Mouse (Mus musculus): ENCODE results near the gene Pgap2. TPM values are rescaled to one million over a fixed set of nuclear protein-coding genes. Genes with fewer than 3 reads are reported as not detected.

The Pgap2 gene
- total RNA-seq, 2 experiments from 2014 or later = 36.7 to 39.0 TPM

DNA sequence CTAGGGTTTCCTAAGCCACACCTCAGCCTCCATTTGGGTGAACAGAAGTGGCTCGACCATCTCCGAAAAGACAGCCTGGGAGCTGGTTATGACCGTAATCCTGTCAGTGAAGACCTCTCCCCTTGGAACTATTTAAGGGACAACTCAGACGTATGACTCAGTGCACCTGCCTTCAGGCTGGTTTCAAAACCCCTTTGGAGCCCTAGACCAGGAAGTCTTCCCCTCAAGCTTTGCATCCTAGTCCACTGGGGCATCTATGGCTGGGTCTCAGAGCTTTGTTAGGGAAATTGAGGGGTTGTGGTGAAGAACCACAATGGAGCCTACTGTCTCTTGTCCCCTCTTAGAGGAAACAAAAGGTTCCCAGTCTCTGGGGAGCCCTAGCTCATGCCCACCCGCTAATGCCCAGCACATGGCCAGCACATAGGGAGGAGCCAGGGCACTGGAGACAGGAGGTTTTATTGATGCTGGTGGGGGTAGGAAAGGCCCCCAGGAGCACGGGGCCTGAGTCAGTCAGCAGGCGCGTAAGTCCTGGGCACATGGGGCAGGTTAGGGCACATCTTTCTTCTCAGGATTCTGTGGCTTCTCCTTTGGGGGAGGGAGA, 28.8 kb downstream of the Pgap2 start:
- intact Hi-C loops (cut with DNase I) = no loop called here
- DNase-seq = no peak

GRCm38 (mm10) chr7:102239591-102239990, 29.6 kb downstream of the Pgap2 start:
- no peak for DNase-seq
- intact Hi-C loops (cut with DNase I) = no loop called here

GRCm38 (mm10) chr7:102242371-102242770, 32.4 kb downstream of the Pgap2 start:
- intact Hi-C loops (cut with DNase I) = no loop called here
- no peak for DNase-seq

- no peak for DNase-seq
- intact Hi-C loops (cut with DNase I) = no loop called here
These were observed 32.9 kb downstream of the Pgap2 start for GRCm38 (mm10) chr7:102242917-102243316.

DNA sequence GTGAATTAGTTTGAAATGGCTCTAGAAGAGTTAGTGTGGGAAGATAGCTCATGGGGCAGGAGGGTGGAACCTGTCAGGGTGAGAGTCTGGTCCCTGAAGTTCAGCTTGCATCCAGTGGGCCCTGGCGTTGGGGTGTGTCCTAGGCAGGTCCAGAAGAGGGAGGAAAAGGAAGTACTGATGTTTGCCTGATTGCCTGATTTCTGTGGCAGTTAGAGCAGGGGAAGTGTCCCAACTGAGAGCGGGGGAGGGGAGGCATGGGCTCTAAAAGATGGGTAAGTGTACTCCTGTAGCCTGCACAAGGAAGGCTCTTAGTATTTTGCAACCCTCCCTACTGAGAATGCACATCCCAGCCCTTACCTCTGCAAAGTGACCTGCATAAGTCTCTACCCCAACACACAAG, 33.9 kb downstream of the Pgap2 start:
- no peak for DNase-seq

DNA sequence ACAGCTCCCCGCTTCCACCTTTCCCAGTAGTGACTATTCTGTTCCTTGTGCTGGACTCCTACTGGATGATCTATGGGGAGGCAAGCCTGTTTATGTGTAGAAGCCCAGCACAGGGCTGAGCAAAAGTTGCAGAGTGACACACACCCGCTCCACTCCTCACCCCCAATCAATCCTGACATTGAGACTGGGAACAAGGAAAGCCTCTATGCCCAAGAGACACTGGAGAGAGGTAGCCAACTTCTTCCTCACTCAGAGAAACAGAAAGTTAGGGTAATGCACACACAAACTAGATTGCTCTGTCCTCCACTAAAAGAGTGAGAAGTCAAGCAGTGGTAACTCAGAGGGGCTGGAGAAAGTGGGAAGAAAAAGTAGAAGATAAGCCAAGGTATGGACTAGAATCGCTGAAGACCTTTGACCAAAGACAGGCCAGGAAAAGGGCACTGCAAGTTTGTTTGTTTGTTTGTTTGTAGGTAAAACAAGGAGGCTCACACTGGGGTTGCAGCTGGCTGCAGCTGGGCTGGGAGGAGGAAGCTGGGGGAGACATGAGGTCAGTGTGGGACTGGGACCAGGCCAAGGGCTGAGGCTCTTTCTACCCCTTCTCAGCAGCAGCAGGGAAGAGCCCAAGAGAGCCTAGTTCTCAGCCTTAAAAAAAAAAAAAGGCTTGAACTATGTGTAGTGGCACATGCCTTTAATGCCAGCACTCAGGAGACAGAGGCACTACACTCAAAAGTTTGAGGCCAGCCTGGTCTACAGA, 35.0 kb downstream of the Pgap2 start:
- intact Hi-C loops (cut with DNase I) = no loop called here
- no peak for DNase-seq

More for the DNA sequence above, 33.9 kb downstream of the Pgap2 start:
- intact Hi-C loops (cut with DNase I) = no loop called here

DNA sequence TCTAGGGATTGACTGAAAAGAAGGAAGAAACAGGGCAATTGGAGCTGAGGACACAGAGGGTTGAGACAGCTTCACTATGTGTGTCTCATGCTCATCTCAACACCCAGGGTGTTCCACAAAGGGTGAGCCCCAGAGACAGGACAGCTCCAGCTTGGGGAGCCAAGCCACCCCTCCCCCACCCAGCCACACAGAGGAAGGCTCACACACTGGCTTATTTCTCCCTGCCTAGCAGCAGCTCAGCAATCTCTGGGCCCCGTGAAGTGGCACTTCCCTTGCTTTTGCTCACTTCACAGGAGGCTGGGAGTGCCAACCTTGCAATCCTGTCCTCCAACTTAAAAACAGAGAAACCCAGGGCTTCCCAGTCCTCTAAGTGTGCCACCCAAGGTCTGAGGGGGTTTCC, 35.8 kb downstream of the Pgap2 start:
- intact Hi-C loops (cut with DNase I) = no loop called here
- peak; percentile 28 for DNase-seq

GRCm38 (mm10) chr7:102246265-102246664, 36.3 kb downstream of the Pgap2 start:
- intact Hi-C loops (cut with DNase I) = no loop called here
- no peak for DNase-seq

- intact Hi-C loops (cut with DNase I) = no loop called here
- DNase-seq = no peak
These were observed 37.2 kb downstream of the Pgap2 start for GRCm38 (mm10) chr7:102246956-102247797.

DNA sequence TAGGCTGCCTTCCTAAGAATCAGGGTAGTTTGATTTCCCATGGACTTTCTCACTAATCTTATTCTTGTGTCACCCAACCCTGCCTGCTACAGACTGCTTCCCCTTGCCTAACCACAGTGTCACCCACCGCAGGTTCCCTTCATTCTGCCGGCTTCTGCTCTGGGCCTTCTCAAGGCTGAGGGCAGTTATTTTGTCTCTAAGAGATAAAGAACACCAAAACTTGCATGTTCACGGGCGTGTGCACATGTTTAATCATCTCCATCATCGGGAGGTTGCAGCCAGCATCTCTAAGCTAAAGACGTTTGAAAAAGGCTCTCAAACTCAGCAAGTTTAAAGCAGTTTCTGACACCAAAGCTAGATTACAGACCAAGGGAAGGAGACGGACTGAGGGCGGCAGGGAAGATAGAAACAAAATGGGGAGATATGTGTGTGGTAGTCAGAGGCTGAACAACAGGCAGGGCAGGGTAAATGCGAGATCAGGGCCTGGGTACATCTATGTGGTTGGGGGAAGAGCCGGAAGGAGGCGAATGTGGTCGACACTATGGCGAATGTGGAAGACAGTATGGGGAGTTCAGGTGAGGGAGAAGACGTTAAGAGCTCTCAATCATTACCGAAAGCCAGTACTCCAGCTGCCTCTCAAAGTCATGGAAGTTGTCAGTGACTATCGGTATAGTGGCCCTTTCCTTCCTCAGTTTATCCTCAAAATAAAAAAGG, 38.8 kb downstream of the Pgap2 start:
- intact Hi-C loops (cut with DNase I) = no loop called here
- DNase-seq = no peak

GRCm38 (mm10) chr7:102249531-102249895, 39.5 kb downstream of the Pgap2 start:
- intact Hi-C loops (cut with DNase I) = no loop called here
- DNase-seq = peak; percentile 44

DNA sequence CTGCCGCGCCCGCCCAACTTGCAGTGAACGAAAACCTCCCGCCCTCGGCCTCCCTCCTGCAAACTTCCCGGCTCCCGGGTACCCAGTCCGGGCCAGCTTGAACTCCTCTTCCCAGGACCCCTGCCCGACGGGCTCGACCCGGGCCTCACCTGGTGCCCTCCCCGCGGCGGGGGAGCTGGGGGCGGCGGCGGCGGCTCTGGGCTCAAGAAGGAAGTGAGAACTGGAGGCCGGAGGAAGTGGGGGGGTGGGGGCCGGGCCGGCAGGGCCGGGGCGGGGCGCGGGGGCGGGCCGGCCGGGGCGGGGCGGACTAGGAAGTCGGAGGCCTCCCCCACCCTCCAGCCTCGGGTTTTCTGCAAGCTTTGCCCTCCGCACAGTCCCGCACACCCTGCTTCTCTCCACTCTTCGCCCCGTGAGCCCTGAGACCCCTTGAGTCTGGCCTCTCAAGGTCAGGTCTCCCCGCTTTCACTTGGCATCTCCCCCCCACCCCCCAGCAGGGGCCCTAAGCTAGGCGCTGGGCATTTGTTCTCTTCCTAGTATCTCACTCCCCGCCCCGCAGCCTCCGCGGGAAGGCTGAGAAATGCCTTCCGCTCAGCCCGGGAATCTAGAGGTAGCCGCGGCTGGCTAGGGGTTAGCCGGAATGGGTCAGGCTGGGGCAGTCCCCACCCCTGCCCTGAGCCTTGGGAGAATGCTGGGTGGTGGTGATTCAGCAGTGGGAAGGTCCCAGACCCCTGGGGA, 40.1 kb downstream of the Pgap2 start:
- intact Hi-C loops (cut with DNase I) = no loop called here
- peak; percentile 74 for DNase-seq

- intact Hi-C loops (cut with DNase I) = no loop called here
- DNase-seq = peak; percentile 88
These were observed 40.7 kb downstream of the Pgap2 start for GRCm38 (mm10) chr7:102250631-102251214.

GRCm38 (mm10) chr7:102253631-102254030, 43.6 kb downstream of the Pgap2 start:
- intact Hi-C loops (cut with DNase I) = no loop called here
- no peak for DNase-seq

- DNase-seq = no peak
- intact Hi-C loops (cut with DNase I) = no loop called here
These were observed 45.9 kb downstream of the Pgap2 start, which contains the start of gene Rhog for GRCm38 (mm10) chr7:102255954-102256353. Gene Rhog, minus strand, starts transcription at chr7:102256054.

- no peak for DNase-seq
- intact Hi-C loops (cut with DNase I) = no loop called here
These were observed 46.6 kb downstream of the Pgap2 start for GRCm38 (mm10) chr7:102256636-102257035.

DNA sequence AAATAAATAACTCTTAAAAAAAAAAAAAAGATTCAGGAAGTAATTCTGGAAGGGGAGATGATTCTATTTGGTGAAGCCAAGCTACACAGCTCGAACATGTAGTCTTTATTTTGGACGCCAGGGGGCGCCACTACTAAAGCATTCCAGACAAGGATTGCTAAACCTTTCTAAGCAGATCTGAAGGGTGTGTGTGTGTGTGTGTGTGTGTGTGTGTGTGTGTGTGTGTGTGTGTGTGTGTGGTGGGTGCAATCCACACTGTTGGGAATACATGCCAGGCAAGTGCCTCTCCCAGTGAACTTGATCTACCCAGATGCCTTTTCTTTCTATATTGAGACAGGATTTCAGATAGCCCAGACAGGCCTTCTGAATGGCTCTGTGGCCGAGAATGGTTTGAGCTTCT, 48.2 kb downstream of the Pgap2 start:
- intact Hi-C loops (cut with DNase I) = no loop called here
- DNase-seq = peak; percentile 83

GRCm38 (mm10) chr7:102258753-102259152, 48.7 kb downstream of the Pgap2 start:
- DNase-seq = no peak
- intact Hi-C loops (cut with DNase I) = no loop called here

DNA sequence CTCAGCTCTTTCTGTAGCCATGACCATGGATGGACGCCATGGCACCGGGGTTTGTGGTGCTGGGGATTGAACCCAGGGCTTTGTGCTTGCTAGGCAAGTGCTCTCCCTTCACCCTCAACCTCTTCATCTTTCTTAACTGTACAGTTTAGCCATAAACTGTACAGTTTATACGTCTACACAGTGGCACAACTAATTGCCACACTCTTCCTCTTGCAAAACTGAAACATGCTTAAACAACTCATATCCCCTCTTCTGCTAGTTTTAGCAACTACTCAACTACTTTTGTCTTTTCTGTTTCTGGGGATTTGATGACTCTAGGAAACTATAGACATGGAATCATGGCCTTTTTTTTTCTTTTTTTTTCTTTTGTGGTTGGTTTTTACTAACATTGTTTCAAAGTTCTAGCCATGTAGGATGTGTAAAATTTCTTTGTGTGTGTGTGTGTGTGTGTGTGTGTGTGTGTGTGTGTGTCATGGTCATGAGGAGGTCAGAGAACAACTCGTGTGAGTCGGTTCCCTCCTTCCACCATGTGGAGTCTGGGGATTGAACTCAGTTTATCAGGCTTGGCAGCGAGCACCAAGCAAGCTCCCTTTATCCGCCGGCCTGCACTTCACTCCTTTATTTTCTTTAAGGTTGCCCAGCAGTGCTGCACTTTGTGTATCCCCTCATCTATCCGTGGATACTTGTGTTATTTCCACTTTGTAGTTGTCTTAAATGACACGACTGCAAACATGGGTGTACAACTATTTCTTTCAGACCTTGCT, 49.9 kb downstream of the Pgap2 start:
- intact Hi-C loops (cut with DNase I) = no loop called here
- DNase-seq = no peak
